Mouse (Mus musculus) inflammation-experienced regulatory T-cells, adult 16 weeks (primary cell): ENCODE data around the gene Stra6. TPM values are rescaled to one million over a fixed set of nuclear protein-coding genes. Genes with fewer than 3 reads are reported as not detected.

Source experiments
- polyA plus RNA-seq: library from polyadenylated mRNA; unstranded; fragments of 100-300 nt; shearing (Covaris generic); gene quantifications from one replicate; pipeline ENCODE4 v1.2.1, GENCODE M21; 2017

Gene Stra6
- polyA plus RNA-seq = 4.2 TPM

GRCm38 (mm10) chr9:58063531-58063930 lies at the start of gene Stra6:
TSS of gene Stra6 (plus strand) at chr9:58063788.

DNA sequence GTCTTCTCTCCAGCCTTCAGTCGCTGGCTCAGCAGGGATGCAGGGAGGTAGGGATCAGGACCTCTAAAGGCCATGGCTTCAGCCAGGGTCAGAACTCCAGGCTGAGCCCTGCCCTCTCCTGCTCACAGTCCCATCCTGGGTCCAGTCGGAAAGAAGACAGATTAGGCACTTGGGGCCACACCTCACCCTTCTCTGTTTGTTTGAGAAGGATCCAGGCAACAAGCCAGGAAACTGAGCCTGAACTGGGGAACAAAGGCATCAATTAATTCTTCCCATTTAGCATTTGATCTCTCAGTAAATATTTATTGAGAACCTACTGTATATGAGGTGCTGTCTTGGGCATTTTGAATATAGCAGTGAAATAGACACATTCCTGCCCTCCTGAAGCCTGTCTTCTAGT lies 55.1 kb downstream of the Stra6 start, which contains the start of gene Ccdc33:
TSS of gene Ccdc33 (minus strand) at position 153 of the 400 bp plus-strand sequence.

Other genes with a start within 250 kb of the Stra6 start
- 56.3 TPM for gene Arid3b, start 227.0 kb upstream of the Stra6 start, polyA plus RNA-seq
- 94.4 TPM for gene Ubl7, start 152.8 kb upstream of the Stra6 start, polyA plus RNA-seq
- 0.29 TPM for gene Sema7a, start 123.7 kb upstream of the Stra6 start, polyA plus RNA-seq
- gene Cyp11a1, start 57.4 kb upstream of the Stra6 start, polyA plus RNA-seq = 0.37 TPM
- gene Ccdc33, start 55.0 kb downstream of the Stra6 start, polyA plus RNA-seq = not detected
- gene Islr, start 140.5 kb downstream of the Stra6 start, polyA plus RNA-seq = 1.6 TPM
- not detected for gene Islr2, start 140.5 kb downstream of the Stra6 start, polyA plus RNA-seq
- 78.3 TPM for gene Pml, start 186.0 kb downstream of the Stra6 start, polyA plus RNA-seq
- 35.5 TPM for gene Stoml1, start 189.4 kb downstream of the Stra6 start, polyA plus RNA-seq
- gene Loxl1, start 249.4 kb downstream of the Stra6 start, polyA plus RNA-seq = not detected